Mouse (Mus musculus): ENCODE results near the gene Mapk13.
A peak's percentile ranks its signal among the peaks of the same experiment; 100 is the strongest.

Gene Mapk13

GRCm38 (mm10) chr17:28775161-28775560 lies 6.1 kb downstream of the Mapk13 start:
- DNase-seq (ENCODE audit: low spot score in 2 of 2) = no peak

DNA sequence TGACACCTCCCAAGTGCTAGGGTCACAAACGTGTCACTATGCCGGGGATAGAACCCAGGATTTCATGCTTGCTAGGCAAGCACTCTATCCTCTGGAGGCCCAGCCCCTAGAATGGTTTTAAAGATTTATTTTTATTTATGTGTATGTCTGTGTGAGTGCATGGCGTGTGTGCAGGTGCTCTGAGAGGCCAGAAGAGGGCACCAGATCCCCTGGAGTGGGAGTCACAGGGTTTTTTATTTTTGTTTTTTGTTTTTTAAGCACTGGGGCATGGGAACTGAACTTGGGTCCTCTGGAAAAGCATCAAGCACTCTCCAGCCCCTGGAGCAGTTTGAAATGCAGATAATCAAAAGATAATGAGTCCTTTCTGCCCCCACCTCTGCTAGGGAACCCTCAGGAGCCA lies 7.7 kb downstream of the Mapk13 start:
- no peak for DNase-seq (ENCODE audit: low spot score in 2 of 2)

GRCm38 (mm10) chr17:28777231-28778005 lies 8.3 kb downstream of the Mapk13 start:
- no peak for DNase-seq (ENCODE audit: low spot score in 2 of 2)

GRCm38 (mm10) chr17:28779735-28780134 lies 10.6 kb downstream of the Mapk13 start:
- DNase-seq (ENCODE audit: low spot score in 2 of 2) = no peak

- no peak for DNase-seq (ENCODE audit: low spot score in 2 of 2)
Observed at GRCm38 (mm10) chr17:28780836-28781235, 11.7 kb downstream of the Mapk13 start.

DNA sequence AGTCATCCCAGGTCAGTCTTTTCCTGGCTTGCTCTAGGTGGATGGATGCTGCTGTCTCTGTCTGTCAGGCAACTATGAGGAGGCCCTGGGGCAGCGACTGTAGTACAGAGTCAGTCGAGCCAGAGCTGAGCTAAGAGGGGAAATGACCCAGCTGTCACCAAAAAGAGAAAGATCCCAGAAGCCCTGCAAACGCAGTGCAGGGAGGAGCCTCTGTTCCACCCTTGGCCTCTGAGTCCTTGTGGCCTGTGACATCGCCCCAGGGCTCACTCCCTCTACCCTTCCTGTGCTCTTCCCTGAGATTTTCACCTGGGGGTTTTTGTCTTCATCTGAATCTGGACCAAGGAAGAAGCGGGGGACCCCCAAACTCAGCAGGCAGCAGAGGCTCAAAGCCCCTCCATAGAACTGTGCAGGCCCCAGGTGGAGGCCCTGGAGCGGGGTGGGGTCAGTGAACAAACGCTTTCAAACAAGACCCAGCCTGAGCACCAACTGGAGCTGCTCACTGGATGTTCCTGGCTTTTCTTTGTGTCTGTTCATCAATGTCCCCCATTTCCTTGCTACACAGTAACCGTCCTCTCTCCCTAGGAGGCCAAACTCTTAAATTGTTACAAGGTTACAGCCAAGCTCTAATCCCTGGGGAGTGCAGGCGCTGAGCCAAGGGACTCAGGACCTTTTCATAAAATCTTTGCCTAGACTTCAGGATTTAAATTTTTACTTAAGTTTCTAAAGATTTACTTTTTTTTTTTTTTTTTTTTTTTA lies 12.4 kb downstream of the Mapk13 start:
- DNase-seq (ENCODE audit: low spot score in 2 of 2) = no peak

GRCm38 (mm10) chr17:28785036-28785435 lies 15.9 kb downstream of the Mapk13 start:
- no peak for DNase-seq (ENCODE audit: low spot score in 2 of 2)

DNA sequence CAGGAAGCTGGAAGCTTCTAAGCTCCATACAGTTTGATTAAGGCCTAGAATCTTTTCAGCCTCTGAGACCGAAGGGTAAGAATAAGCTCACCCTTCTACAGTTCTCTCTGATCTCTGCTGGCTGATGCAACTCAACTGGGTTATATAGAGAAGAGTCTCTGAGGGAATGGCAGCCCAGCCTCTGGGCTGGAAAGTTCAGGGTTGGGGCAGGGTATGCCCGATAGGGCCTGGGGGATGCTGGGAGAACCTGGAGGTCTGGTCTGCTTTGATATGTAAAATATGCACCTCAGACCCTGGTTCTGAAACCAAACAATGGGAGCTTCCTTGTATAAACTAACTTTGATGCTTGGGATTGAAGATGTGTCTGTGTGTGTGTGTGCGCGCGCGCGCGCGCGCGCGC lies 18.4 kb downstream of the Mapk13 start:
- no peak for DNase-seq (ENCODE audit: low spot score in 2 of 2)

DNA sequence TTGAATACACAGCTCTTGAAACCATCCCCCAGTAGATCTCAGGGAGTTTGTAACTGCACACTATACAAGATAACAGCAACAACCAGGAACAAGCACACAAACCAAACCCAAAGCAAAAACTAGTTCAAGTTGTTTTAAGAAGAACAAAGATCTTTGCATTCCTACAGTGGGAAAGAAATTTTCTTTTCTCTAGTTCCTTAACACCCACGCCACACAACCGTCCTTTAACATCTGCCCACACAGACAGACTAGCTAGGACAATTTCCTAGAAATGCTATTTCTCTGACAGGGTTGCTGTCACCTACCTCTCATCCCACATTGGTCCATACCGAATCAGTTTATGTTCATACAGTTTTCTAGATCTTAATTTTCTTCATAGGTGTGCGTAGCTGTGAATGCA lies 27.9 kb downstream of the Mapk13 start:
- no peak for DNase-seq (ENCODE audit: low spot score in 2 of 2)

GRCm38 (mm10) chr17:28799291-28800160 lies 30.4 kb downstream of the Mapk13 start:
- DNase-seq (ENCODE audit: low spot score in 2 of 2) = peak in 1 of 2 experiments; percentile 36

DNA sequence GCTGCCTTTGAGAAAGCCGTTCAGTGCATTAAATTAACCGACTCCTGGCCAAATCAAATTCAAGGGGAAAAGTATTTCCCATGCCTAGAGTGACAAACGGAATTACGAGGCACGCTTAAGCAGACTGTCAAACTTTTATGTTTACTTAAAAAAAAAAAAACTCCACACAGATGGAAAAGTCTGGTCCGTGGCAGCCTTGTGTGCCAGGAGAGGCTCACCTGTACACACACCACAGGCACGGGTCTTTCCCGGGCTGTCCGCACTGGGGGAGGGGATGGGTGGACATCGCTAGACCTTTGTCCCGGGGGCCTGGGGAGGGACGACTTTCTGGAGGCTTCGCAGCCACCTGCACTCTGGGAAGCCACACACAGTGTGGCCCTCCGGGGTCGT lies 31.2 kb downstream of the Mapk13 start:
- no peak for DNase-seq (ENCODE audit: low spot score in 2 of 2)

- peak; percentile 66 to 81 for DNase-seq (ENCODE audit: low spot score in 2 of 2)
Observed at GRCm38 (mm10) chr17:28800671-28801412, 31.7 kb downstream of the Mapk13 start, which contains the start of gene Brpf3. Brpf3 (plus strand) TSS chr17:28801090.

DNA sequence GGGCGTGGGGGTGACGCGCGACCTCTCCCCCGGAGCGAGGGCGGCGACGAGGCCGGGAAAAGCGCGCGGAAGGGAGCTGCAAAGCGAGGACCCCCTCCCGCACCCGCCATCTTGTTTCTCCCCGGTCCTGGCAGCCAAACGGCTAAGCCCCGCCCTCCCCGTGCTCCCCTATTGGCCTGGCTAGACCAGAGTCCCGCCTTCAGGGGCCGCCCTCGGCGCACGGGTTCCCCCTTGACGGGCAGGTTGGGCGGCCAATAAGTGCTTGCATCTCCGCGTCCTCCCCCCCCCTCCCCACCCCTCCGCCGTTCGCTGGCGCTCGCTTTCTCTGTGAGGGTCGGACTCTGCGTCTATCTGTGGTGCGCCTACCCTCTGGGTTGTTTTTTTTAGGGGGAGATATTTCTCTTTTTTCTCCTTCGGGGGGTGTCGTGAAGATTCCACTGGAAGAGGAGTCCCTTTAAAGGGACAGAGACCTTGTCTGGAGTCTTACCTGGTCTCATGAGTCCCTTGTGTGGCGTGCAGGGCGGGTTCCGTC lies 32.4 kb downstream of the Mapk13 start:
- DNase-seq (ENCODE audit: low spot score in 2 of 2) = peak; percentile 100

DNA sequence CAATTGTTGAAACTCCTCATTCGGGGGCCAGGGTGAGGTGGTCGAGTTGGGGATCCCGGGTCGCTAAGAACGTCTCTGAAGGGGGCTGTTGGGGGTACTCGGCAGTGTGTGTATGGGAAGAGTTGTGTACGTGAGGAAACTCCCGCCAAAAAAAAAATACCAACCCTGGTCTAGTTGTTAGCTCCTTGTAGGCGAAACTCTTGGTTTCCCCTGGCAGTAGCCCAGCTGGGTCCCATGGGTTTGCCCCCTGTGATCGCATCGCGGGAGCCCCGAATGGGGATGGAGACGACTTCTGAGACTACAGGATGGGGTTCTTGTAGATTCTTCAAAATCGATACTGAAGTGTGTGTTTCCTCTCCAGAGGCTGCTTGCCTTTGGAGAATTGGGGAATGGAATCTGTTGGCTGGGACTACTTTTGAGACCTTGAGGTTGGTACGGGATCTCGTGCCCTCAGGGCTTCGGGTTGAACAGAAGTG lies 32.9 kb downstream of the Mapk13 start:
- no peak for DNase-seq (ENCODE audit: low spot score in 2 of 2)

DNA sequence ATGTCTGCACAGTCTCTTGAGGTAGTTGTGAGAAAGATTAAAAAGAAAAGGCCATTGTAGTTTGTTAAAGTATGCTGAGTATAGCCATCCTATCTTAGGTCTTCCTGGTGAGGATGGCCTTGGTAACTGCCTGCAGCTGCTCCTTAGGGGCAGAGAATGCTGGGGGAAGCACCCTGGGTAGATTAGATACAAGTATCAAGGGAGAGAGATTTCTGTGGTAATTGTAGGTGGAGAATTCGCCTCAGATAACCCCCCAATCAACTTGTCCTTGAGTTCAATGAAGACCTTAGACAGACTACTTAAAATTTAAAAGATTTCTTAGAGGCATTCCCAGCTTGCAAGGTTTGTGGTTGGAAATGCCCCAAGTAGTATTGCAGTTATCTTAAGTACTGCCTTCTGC lies 34.2 kb downstream of the Mapk13 start:
- no peak for DNase-seq (ENCODE audit: low spot score in 2 of 2)

GRCm38 (mm10) chr17:28804973-28805372 lies 35.9 kb downstream of the Mapk13 start:
- DNase-seq (ENCODE audit: low spot score in 2 of 2) = no peak

- no peak for DNase-seq (ENCODE audit: low spot score in 2 of 2)
Observed at GRCm38 (mm10) chr17:28806770-28807169, 37.7 kb downstream of the Mapk13 start.

GRCm38 (mm10) chr17:28808714-28809113 lies 39.6 kb downstream of the Mapk13 start:
- DNase-seq (ENCODE audit: low spot score in 2 of 2) = no peak

- no peak for DNase-seq (ENCODE audit: low spot score in 2 of 2)
Observed at GRCm38 (mm10) chr17:28809175-28809831, 40.2 kb downstream of the Mapk13 start.

GRCm38 (mm10) chr17:28812345-28812744 lies 43.2 kb downstream of the Mapk13 start:
- DNase-seq (ENCODE audit: low spot score in 2 of 2) = no peak

Measured in spleen, postnatal 14 days (tissue).